Mouse (Mus musculus): ENCODE measurements around the gene Gm28490. TPM values are rescaled to one million over a fixed set of nuclear protein-coding genes. Genes with fewer than 3 reads are reported as not detected.

The Gm28490 gene
- not detected in 2 replicates for polyA plus RNA-seq (2015; fragmentation: Nextera tagmentation; extraction: Ambion mirVana)

DNA sequence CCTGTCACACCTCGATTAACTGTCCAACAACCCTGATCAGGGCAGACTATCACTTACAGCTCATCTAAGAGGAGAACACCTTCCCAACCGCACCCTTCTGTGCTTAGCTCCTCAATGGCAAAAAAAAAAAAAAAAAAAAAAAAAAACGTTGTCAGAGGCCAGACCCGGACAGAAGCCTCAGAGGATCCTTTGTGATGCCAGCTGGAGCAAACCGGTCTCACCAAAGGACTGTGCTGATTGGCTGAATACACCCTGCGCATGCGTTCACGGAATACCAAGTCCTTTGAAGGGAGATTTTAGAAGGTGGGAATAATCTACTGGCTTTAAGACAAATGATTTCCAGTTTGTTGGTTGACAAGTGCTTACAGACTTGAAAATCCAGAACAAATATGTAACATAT lies at the start of gene Gm28490:
Gene Gm28490, minus strand, starts transcription at position 101 of the 400 bp plus-strand sequence.

All from adrenal gland, postnatal 0 days (tissue).